Mouse (Mus musculus) hematopoietic stem cell, adult 5-6 weeks (primary cell): ENCODE measurements around the gene Noc2l. TPM values are rescaled to one million over a fixed set of nuclear protein-coding genes. Genes with fewer than 3 reads are reported as not detected.

Source experiments
- ATAC-seq, 2 experiments: fragments of 125-278 bp in 1 of 2; replicated peaks in 1 of 2; 2 replicates each; pipeline ENCODE4 v1.8.0; 2016 to 2017; ENCODE audit warnings: inconsistent platforms in 2 of 2, mild to moderate bottlenecking in 2 of 2, moderate number of reproducible peaks in 2 of 2, low read depth in 1 of 2, moderate TSS enrichment in 1 of 2; ENCODE audit not compliant: low FRiP score in 2 of 2, poor library complexity in 2 of 2, severe bottlenecking in 2 of 2, insufficient read depth in 1 of 2, low TSS enrichment in 1 of 2
- total RNA-seq: library from RNA; stranded (forward); fragments of 172-1452, 232-1000 nt; gene quantifications from 2 replicates; pipeline ENCODE4 v1.2.3, GENCODE M21; 2017

Noc2l gene
- total RNA-seq, 1 experiment from 2014 or later = 131 TPM

- 0 out of 4 replicates have a peak, but pooled peaks of 1 of the 2 experiments have one; percentile 3 for ATAC-seq
Observed at GRCm38 (mm10) chr4:156252619-156253018, 16.8 kb downstream of the Noc2l start.

GRCm38 (mm10) chr4:156253043-156253442 is 17.2 kb downstream of the Noc2l start:
- ATAC-seq = peak in 1 of 2 experiments; percentile 5; a peak in 1 of 4 replicates

- peak; percentile 28 to 38; a peak in 3 of 4 replicates for ATAC-seq
Observed at GRCm38 (mm10) chr4:156254361-156255077, 18.7 kb downstream of the Noc2l start.

- peak; percentile 66 to 74 for ATAC-seq
Observed at GRCm38 (mm10) chr4:156255078-156255839, 19.4 kb downstream of the Noc2l start, which contains the start of gene Samd11. Gene Samd11 (minus strand): TSS chr4:156255657.

Other genes starting within 250 kb of the Noc2l start
- gene B3galt6, start 243.4 kb upstream of the Noc2l start, total RNA-seq = 8.6 and 11.8 TPM in 2 replicates
- 151 and 176 TPM in 2 replicates for gene Sdf4, start 243.1 kb upstream of the Noc2l start, total RNA-seq
- 2.3 and 6.6 TPM in 2 replicates for gene Tnfrsf4, start 222.2 kb upstream of the Noc2l start, total RNA-seq
- gene Tnfrsf18, start 209.8 kb upstream of the Noc2l start, total RNA-seq = 14.5 and 33.5 TPM in 2 replicates
- gene Ttll10, start 176.6 kb upstream of the Noc2l start, total RNA-seq = 1.3 TPM in 1 of 2 replicates, not detected in the other
- gene 9430015G10Rik, start 126.0 kb upstream of the Noc2l start, total RNA-seq = 35.2 and 42.8 TPM in 2 replicates
- gene Rnf223, start 105.5 kb upstream of the Noc2l start, total RNA-seq = not detected in 2 replicates
- gene Agrn, start 38.5 kb upstream of the Noc2l start, total RNA-seq = 2.1 and 5.2 TPM in 2 replicates
- gene Isg15, start 35.2 kb upstream of the Noc2l start, total RNA-seq = 4.3 and 6.7 TPM in 2 replicates
- 1.9 and 2.6 TPM in 2 replicates for gene AW011738, start 32.7 kb upstream of the Noc2l start, total RNA-seq
- gene Perm1, start 20.1 kb upstream of the Noc2l start, total RNA-seq = not detected in 2 replicates
- gene Plekhn1, start 1.2 kb upstream of the Noc2l start, total RNA-seq = 19.0 and 29.3 TPM in 2 replicates
- gene Samd11, start 19.6 kb downstream of the Noc2l start, total RNA-seq = 0.30 and 0.63 TPM in 2 replicates
- not detected in 2 replicates for gene Vmn2r-ps159, start 95.1 kb downstream of the Noc2l start, total RNA-seq